Mouse (Mus musculus): Measurements from ENCODE around the gene Abl1. TPM values are rescaled to one million over a fixed set of nuclear protein-coding genes. Genes with fewer than 3 reads are reported as not detected.

Gene Abl1
- 31.2 and 31.3 TPM in 2 replicates for polyA plus RNA-seq (2015; fragmentation: Nextera tagmentation; extraction: Ambion mirVana)

- Histone ChIP-seq H3K27ac (peak within 1 kb of the TSS; percentile 96), H3K9me3 (no peaks in the 10 kb centered on the region), H3K4me1 (replicated peaks) (peaks cover 5% of the 10 kb centered on the region), H3K36me3 (no peaks in the 10 kb centered on the region), H3K4me2 (replicated peaks) (peak within 1 kb of the TSS; percentile 76), H3K27me3 (replicated peaks) (no peaks in the 10 kb centered on the region), H3K4me3 (replicated peaks) (peak within 1 kb of the TSS; percentile 99), H3K9ac (peak within 1 kb of the TSS; percentile 96)
- WGBS = under 1% methylated on average over 64 of the region's 64 CpGs
- peak; percentile 99 for ATAC-seq
These were observed at the start of gene Abl1 for GRCm38 (mm10) chr2:31688074-31688925. Gene Abl1, plus strand, starts transcription at chr2:31688376.

GRCm38 (mm10) chr2:31638581-31639465 is 49.4 kb upstream of the Abl1 start:
- ATAC-seq = no peak
- WGBS = 3% methylated on average over 33 of the region's 34 CpGs
- peaks cover 96% of the 10 kb centered on the region for H3K27me3 ChIP-seq (replicated peaks)
- H3K9ac ChIP-seq = no peak overlapping the region
- no peaks in the 10 kb centered on the region for H3K36me3 ChIP-seq
- H3K9me3 ChIP-seq = no peaks in the 10 kb centered on the region
- no peak overlapping the region for H3K4me3 ChIP-seq (replicated peaks)
- no peak overlapping the region for H3K27ac ChIP-seq
- peaks cover 30% of the 10 kb centered on the region for H3K4me1 ChIP-seq (replicated peaks)
- no peak overlapping the region for H3K4me2 ChIP-seq (replicated peaks)

- H3K27me3 ChIP-seq (replicated peaks) = peaks cover 96% of the 10 kb centered on the region
- no peak for ATAC-seq
These were observed 48.8 kb upstream of the Abl1 start for GRCm38 (mm10) chr2:31639466-31639760.

GRCm38 (mm10) chr2:31639901-31640608 is 48.1 kb upstream of the Abl1 start, which contains the start of gene Prdm12:
Gene Prdm12, plus strand, starts transcription at chr2:31640037.
- no peak within 1 kb of the TSS for H3K4me3 ChIP-seq (replicated peaks)
- no peak for ATAC-seq

More at GRCm38 (mm10) chr2:31639466-31639760, 48.8 kb upstream of the Abl1 start:
- peaks cover 30% of the 10 kb centered on the region for H3K4me1 ChIP-seq (replicated peaks)
- H3K9me3 ChIP-seq = no peaks in the 10 kb centered on the region
- no peak overlapping the region for H3K4me2 ChIP-seq (replicated peaks)
- no peak overlapping the region for H3K9ac ChIP-seq
- under 1% methylated on average over 12 of the region's 13 CpGs for WGBS
- H3K4me3 ChIP-seq (replicated peaks) = no peak overlapping the region
- H3K36me3 ChIP-seq = no peaks in the 10 kb centered on the region
- H3K27ac ChIP-seq = no peak overlapping the region

GRCm38 (mm10) chr2:31640609-31641507 is 47.3 kb upstream of the Abl1 start:
- Histone ChIP-seq H3K4me2 (replicated peaks) (no peak overlapping the region), H3K4me1 (replicated peaks) (peaks cover 23% of the 10 kb centered on the region), H3K36me3 (no peaks in the 10 kb centered on the region), H3K9me3 (no peaks in the 10 kb centered on the region), H3K27ac (no peak overlapping the region), H3K27me3 (replicated peaks) (peaks cover 93% of the 10 kb centered on the region), H3K9ac (no peak overlapping the region), H3K4me3 (replicated peaks) (0 out of 2 replicates have a peak overlapping the region, but pooled peaks have one; percentile 1)
- under 1% methylated on average over 48 of the region's 48 CpGs for WGBS
- ATAC-seq = no peak

More at GRCm38 (mm10) chr2:31639901-31640608, 48.1 kb upstream of the Abl1 start, which contains the start of gene Prdm12:
- H3K36me3 ChIP-seq = no peaks in the 10 kb centered on the region
- WGBS = 2% methylated on average over 41 of the region's 41 CpGs
- peaks cover 30% of the 10 kb centered on the region for H3K4me1 ChIP-seq (replicated peaks)
- no peaks in the 10 kb centered on the region for H3K9me3 ChIP-seq
- peaks cover 96% of the 10 kb centered on the region for H3K27me3 ChIP-seq (replicated peaks)
- no peak within 1 kb of the TSS for H3K9ac ChIP-seq
- no peak within 1 kb of the TSS for H3K4me2 ChIP-seq (replicated peaks)
- H3K27ac ChIP-seq = no peak within 1 kb of the TSS

- no peak overlapping the region for H3K4me2 ChIP-seq (replicated peaks)
These were observed 46.7 kb upstream of the Abl1 start for GRCm38 (mm10) chr2:31641508-31641830.

GRCm38 (mm10) chr2:31641929-31642328 is 46.2 kb upstream of the Abl1 start:
- no peaks in the 10 kb centered on the region for H3K9me3 ChIP-seq
- no peak overlapping the region for H3K4me2 ChIP-seq (replicated peaks)
- no peaks in the 10 kb centered on the region for H3K36me3 ChIP-seq
- H3K4me1 ChIP-seq (replicated peaks) = peaks cover 12% of the 10 kb centered on the region; the same call in 1 of the 2 replicates
- no peak overlapping the region for H3K4me3 ChIP-seq (replicated peaks)
- H3K27ac ChIP-seq = no peak overlapping the region
- no peak overlapping the region for H3K9ac ChIP-seq
- peaks cover 92% of the 10 kb centered on the region for H3K27me3 ChIP-seq (replicated peaks)
- ATAC-seq = no peak
- 3% methylated on average over 18 of the region's 18 CpGs for WGBS

More at GRCm38 (mm10) chr2:31641508-31641830, 46.7 kb upstream of the Abl1 start:
- Histone ChIP-seq H3K4me3 (replicated peaks) (0 out of 2 replicates have a peak overlapping the region, but pooled peaks have one; percentile 1), H3K9me3 (no peaks in the 10 kb centered on the region), H3K36me3 (no peaks in the 10 kb centered on the region), H3K4me1 (replicated peaks) (peaks cover 17% of the 10 kb centered on the region), H3K27ac (no peak overlapping the region), H3K9ac (no peak overlapping the region), H3K27me3 (replicated peaks) (peaks cover 92% of the 10 kb centered on the region)
- ATAC-seq = no peak
- 2% methylated on average over 11 of the region's 11 CpGs for WGBS

- peak; percentile 73 for ATAC-seq
- peak overlapping the region; percentile 40 for H3K9ac ChIP-seq
- H3K4me1 ChIP-seq (replicated peaks) = peaks cover 12% of the 10 kb centered on the region
- peak overlapping the region; percentile 99 for H3K4me2 ChIP-seq (replicated peaks)
- no peak overlapping the region for H3K27ac ChIP-seq
- peak overlapping the region; percentile 58 for H3K4me3 ChIP-seq (replicated peaks)
- H3K27me3 ChIP-seq (replicated peaks) = peaks cover 72% of the 10 kb centered on the region
- H3K9me3 ChIP-seq = no peaks in the 10 kb centered on the region
- WGBS = under 1% methylated on average over 102 of the region's 109 CpGs
- H3K36me3 ChIP-seq = no peaks in the 10 kb centered on the region
These were observed 34.0 kb upstream of the Abl1 start for GRCm38 (mm10) chr2:31653971-31654853.

- Histone ChIP-seq H3K4me2 (replicated peaks) (peak overlapping the region; percentile 99), H3K9me3 (no peaks in the 10 kb centered on the region), H3K36me3 (no peaks in the 10 kb centered on the region), H3K27ac (no peak overlapping the region), H3K4me3 (replicated peaks) (peak overlapping the region; percentile 58), H3K9ac (no peak overlapping the region), H3K27me3 (replicated peaks) (peaks cover 64% of the 10 kb centered on the region), H3K4me1 (replicated peaks) (peaks cover 12% of the 10 kb centered on the region)
- WGBS = 3% methylated on average over 22 of the region's 22 CpGs
- no peak for ATAC-seq
These were observed 33.2 kb upstream of the Abl1 start for GRCm38 (mm10) chr2:31654854-31655559.

GRCm38 (mm10) chr2:31656374-31656773 is 31.8 kb upstream of the Abl1 start:
- no peak overlapping the region for H3K4me3 ChIP-seq (replicated peaks)
- H3K9ac ChIP-seq = no peak overlapping the region
- H3K9me3 ChIP-seq = no peaks in the 10 kb centered on the region
- H3K36me3 ChIP-seq = no peaks in the 10 kb centered on the region
- 89% methylated on average over 7 of the region's 7 CpGs for WGBS
- peaks cover 50% of the 10 kb centered on the region for H3K27me3 ChIP-seq (replicated peaks)
- ATAC-seq = no peak
- no peak overlapping the region for H3K27ac ChIP-seq
- H3K4me2 ChIP-seq (replicated peaks) = no peak overlapping the region
- H3K4me1 ChIP-seq (replicated peaks) = peaks cover 12% of the 10 kb centered on the region
